Mouse (Mus musculus) inflammation-experienced regulatory T-cells, adult 6 months (primary cell): ENCODE measurements around the gene Klhl41. TPM values are rescaled to one million over a fixed set of nuclear protein-coding genes. Genes with fewer than 3 reads are reported as not detected.

ENCODE experiments used
- ATAC-seq: one replicate; pipeline ENCODE4 v1.8.0; 2017
- polyA plus RNA-seq, 3 experiments: library from polyadenylated mRNA; unstranded; fragments of 100-300 nt; shearing (Covaris generic); gene quantifications; one replicate each; pipeline ENCODE4 v1.2.1; 2017

Klhl41 gene
- polyA plus RNA-seq, 3 experiments from 2014 or later: not detected

GRCm38 (mm10) chr2:69683036-69683805 lies 13.3 kb downstream of the Klhl41 start:
- no peak for ATAC-seq

GRCm38 (mm10) chr2:69684488-69684887 lies 14.6 kb downstream of the Klhl41 start:
- no peak for ATAC-seq

GRCm38 (mm10) chr2:69690214-69690613 lies 20.3 kb downstream of the Klhl41 start:
- no peak for ATAC-seq

GRCm38 (mm10) chr2:69690843-69691242 lies 20.9 kb downstream of the Klhl41 start:
- no peak for ATAC-seq

GRCm38 (mm10) chr2:69693501-69693900 lies 23.6 kb downstream of the Klhl41 start:
- ATAC-seq: no peak

- ATAC-seq: no peak
Observed at GRCm38 (mm10) chr2:69700446-69700845, 30.5 kb downstream of the Klhl41 start.

- peak; percentile 20 for ATAC-seq
Observed at GRCm38 (mm10) chr2:69712171-69712570, 42.3 kb downstream of the Klhl41 start.

GRCm38 (mm10) chr2:69712981-69713625 lies 43.2 kb downstream of the Klhl41 start, which contains the start of gene Fastkd1:
TSS of gene Fastkd1 (minus strand) at chr2:69713516.
- peak; percentile 100 for ATAC-seq

GRCm38 (mm10) chr2:69713626-69714014 lies 43.7 kb downstream of the Klhl41 start:
- ATAC-seq: no peak

GRCm38 (mm10) chr2:69714126-69714525 lies 44.2 kb downstream of the Klhl41 start:
- ATAC-seq: no peak

- ATAC-seq: no peak
Observed at GRCm38 (mm10) chr2:69716483-69716882, 46.6 kb downstream of the Klhl41 start.

GRCm38 (mm10) chr2:69719121-69719520 lies 49.2 kb downstream of the Klhl41 start:
- ATAC-seq: no peak

- ATAC-seq: no peak
Observed at GRCm38 (mm10) chr2:69722273-69722649, 52.3 kb downstream of the Klhl41 start, which contains the start of gene Ppig. TSS of gene Ppig (plus strand) at chr2:69722545.

- ATAC-seq: peak; percentile 84
Observed at GRCm38 (mm10) chr2:69722650-69723518, 53.0 kb downstream of the Klhl41 start.

GRCm38 (mm10) chr2:69723519-69723825 lies 53.6 kb downstream of the Klhl41 start:
- peak; percentile 17 for ATAC-seq

Other genes with a start within 250 kb of the Klhl41 start
- not detected for gene Lrp2, start 84.1 kb upstream of the Klhl41 start, polyA plus RNA-seq
- under 1 TPM in 1 of 3 experiments, not detected in 2; 0.52 TPM for gene Bbs5, start 22.9 kb upstream of the Klhl41 start, polyA plus RNA-seq
- gene Fastkd1, start 43.4 kb downstream of the Klhl41 start, polyA plus RNA-seq: 10 to 100 TPM in 2 of 3 experiments, 1 to 10 TPM in 1; 9.4 to 11.3 (median 11.1) TPM
- 100 to 1,000 TPM; 199 to 210 (median 207) TPM for gene Ppig, start 52.4 kb downstream of the Klhl41 start, polyA plus RNA-seq
- 1 to 10 TPM; 3.8 to 4.6 (median 4.3) TPM for gene Ccdc173, start 119.5 kb downstream of the Klhl41 start, polyA plus RNA-seq
- 10 to 100 TPM; 42.9 to 51.1 (median 50.9) TPM for gene Phospho2, start 119.5 kb downstream of the Klhl41 start, polyA plus RNA-seq
- 1 to 10 TPM in 1 of 3 experiments, under 1 TPM in 1, not detected in 1; 0.12 to 1.1 TPM for gene Klhl23, start 151.8 kb downstream of the Klhl41 start, polyA plus RNA-seq
- 100 to 1,000 TPM; 304 to 401 (median 325) TPM for gene Ssb, start 191.4 kb downstream of the Klhl41 start, polyA plus RNA-seq
- gene Mettl5, start 215.5 kb downstream of the Klhl41 start, polyA plus RNA-seq: 10 to 100 TPM; 63.9 to 71.4 (median 69.6) TPM
- gene Ubr3, start 227.1 kb downstream of the Klhl41 start, polyA plus RNA-seq: 10 to 100 TPM; 13.4 to 19.8 (median 13.7) TPM